Mouse (Mus musculus) myocyte (in vitro differentiated cells): Measurements from ENCODE around the gene Map4k1.

ENCODE experiments used
- MYOD1 ChIP-seq, 3 experiments: IDR thresholded peaks; one replicate each; pipeline ENCODE4 v1.6.1; 2011; ENCODE audit warnings: control low read depth in 2 of 3, low read depth in 2 of 3, mild to moderate bottlenecking in 2 of 3, moderate library complexity in 1 of 3; ENCODE audit not compliant: insufficient read length in 2 of 3, control insufficient read depth in 1 of 3
- TCF12 ChIP-seq: IDR thresholded peaks from one replicate; pipeline ENCODE4 v1.6.1; 2011; ENCODE audit warnings: mild to moderate bottlenecking, control low read depth; ENCODE audit not compliant: poor library complexity, insufficient read depth, severe bottlenecking
- USF1 ChIP-seq: IDR thresholded peaks from one replicate; pipeline ENCODE4 v1.6.1; 2011; ENCODE audit warnings: low read depth, mild to moderate bottlenecking, control low read depth, moderate library complexity

- TF ChIP-seq MYOD1 (IDR thresholded peaks at IDR 0.05; ENCODE audit: control insufficient read depth in 1 of 3, insufficient read length in 2 of 3, low read depth in 2 of 3) (no peak), USF1 (no peak), TCF12 (no peak)
Measured at GRCm38 (mm10) chr7:29046533-29046932, 64.7 kb downstream of the Map4k1 start.
